Mouse (Mus musculus) layer of hippocampus, adult 11-12 months (tissue): ENCODE measurements around the gene Kng1.
"Not testable (repeated sequence)": the region's sequence is repeated elsewhere in the genome, so short reads cannot be mapped to it uniquely, and the experiment has no call there.

Experiments used
- DNase-seq: peaks from one replicate; pipeline ENCODE4 v3.0.0; 2022; ENCODE audit warnings: low spot score

The Kng1 gene

GRCm38 (mm10) chr16:23057668-23058447, at the start of gene Kng1:
TSS of gene Kng1 (plus strand) at chr16:23057865.
- DNase-seq, result not testable (repeated sequence)

- not testable (repeated sequence) for DNase-seq
Measured at GRCm38 (mm10) chr16:23013786-23014185, 43.9 kb upstream of the Kng1 start.

- not testable (repeated sequence) for DNase-seq
Measured at GRCm38 (mm10) chr16:23014645-23015044, 43.0 kb upstream of the Kng1 start.

GRCm38 (mm10) chr16:23020571-23020970, 37.1 kb upstream of the Kng1 start:
- not testable (repeated sequence) for DNase-seq

- no peak for DNase-seq
Measured at GRCm38 (mm10) chr16:23025111-23025510, 32.6 kb upstream of the Kng1 start.

GRCm38 (mm10) chr16:23026582-23026981, 31.1 kb upstream of the Kng1 start:
- no peak for DNase-seq

GRCm38 (mm10) chr16:23027341-23027740, 30.3 kb upstream of the Kng1 start:
- not testable (repeated sequence) for DNase-seq

GRCm38 (mm10) chr16:23028966-23029600, 28.6 kb upstream of the Kng1 start, which contains the start of gene Kng2:
TSS of gene Kng2 (minus strand) at chr16:23029482.
- not testable (repeated sequence) for DNase-seq

- no peak for DNase-seq
Measured at GRCm38 (mm10) chr16:23030673-23031435, 26.8 kb upstream of the Kng1 start.

GRCm38 (mm10) chr16:23033673-23034072, 24.0 kb upstream of the Kng1 start:
- DNase-seq, result no peak

GRCm38 (mm10) chr16:23037744-23038143, 19.9 kb upstream of the Kng1 start:
- DNase-seq, result no peak

- no peak for DNase-seq
Measured at GRCm38 (mm10) chr16:23039281-23039680, 18.4 kb upstream of the Kng1 start.

- DNase-seq, result no peak
Measured at GRCm38 (mm10) chr16:23040876-23041275, 16.8 kb upstream of the Kng1 start.

GRCm38 (mm10) chr16:23046319-23046718, 11.3 kb upstream of the Kng1 start:
- peak; percentile 27 for DNase-seq

- not testable (repeated sequence) for DNase-seq
Measured at GRCm38 (mm10) chr16:23059630-23060029, 2.0 kb downstream of the Kng1 start.

GRCm38 (mm10) chr16:23060781-23061325, 3.2 kb downstream of the Kng1 start:
- DNase-seq, result not testable (repeated sequence)

- not testable (repeated sequence) for DNase-seq
Measured at GRCm38 (mm10) chr16:23077516-23077915, 19.9 kb downstream of the Kng1 start.

- DNase-seq, result not testable (repeated sequence)
Measured at GRCm38 (mm10) chr16:23087159-23087558, 29.5 kb downstream of the Kng1 start.

GRCm38 (mm10) chr16:23087712-23088111, 30.0 kb downstream of the Kng1 start:
- not testable (repeated sequence) for DNase-seq

GRCm38 (mm10) chr16:23088491-23088890, 30.8 kb downstream of the Kng1 start:
- not testable (repeated sequence) for DNase-seq

- DNase-seq, result not testable (repeated sequence)
Measured at GRCm38 (mm10) chr16:23091345-23091744, 33.7 kb downstream of the Kng1 start.

- no peak for DNase-seq
Measured at GRCm38 (mm10) chr16:23093321-23093953, 35.8 kb downstream of the Kng1 start.
